Mouse (Mus musculus) lung, embryonic 16.5 days (tissue): ENCODE data around the gene Uap1. TPM values are rescaled to one million over a fixed set of nuclear protein-coding genes. Genes with fewer than 3 reads are reported as not detected.

Source experiments
- ATAC-seq: fragments of 200-750 bp; cut with Nextera tagmentation; 2 replicates; pipeline ENCODE4 v1.8.0; 2017; ENCODE audit warnings: low read depth, mild to moderate bottlenecking, moderate library complexity
- H3K27ac ChIP-seq: fragments of 300-500 bp; sonication (generic); 2 replicates; pipeline ENCODE4 v1.5.1; 2014; ENCODE audit warnings: mild to moderate bottlenecking, control low read depth, low read length
- H3K27me3 ChIP-seq: fragments of 300-500 bp; sonication (generic); 2 replicates; pipeline ENCODE4 v1.6.1; 2014; ENCODE audit warnings: low read depth, low read length, mixed read lengths; ENCODE audit not compliant: control insufficient read depth, insufficient read depth
- H3K36me3 ChIP-seq: fragments of 300-500 bp; sonication (generic); 2 replicates; pipeline ENCODE4 v1.6.1; 2014; ENCODE audit warnings: low read length; ENCODE audit not compliant: control insufficient read depth, insufficient read depth
- H3K4me1 ChIP-seq: fragments of 300-500 bp; sonication (generic); replicated peaks from 2 replicates; pipeline ENCODE4 v1.6.1; 2014; ENCODE audit warnings: low read length, mixed read lengths; ENCODE audit not compliant: control insufficient read depth, insufficient read depth
- H3K4me2 ChIP-seq: fragments of 300-500 bp; sonication (generic); 2 replicates; pipeline ENCODE4 v1.6.1; 2014; ENCODE audit warnings: low read depth, low read length, control low read depth
- H3K4me3 ChIP-seq: fragments of 300-500 bp; sonication (generic); 2 replicates; pipeline ENCODE4 v1.5.1; 2014; ENCODE audit warnings: mild to moderate bottlenecking, low read length, control low read depth
- H3K9ac ChIP-seq: fragments of 300-500 bp; sonication (generic); 2 replicates; pipeline ENCODE4 v1.6.1; 2014; ENCODE audit warnings: low read length, control low read depth
- H3K9me3 ChIP-seq: fragments of 300-500 bp; sonication (generic); 2 replicates; pipeline ENCODE4 v1.6.1; 2016; ENCODE audit warnings: low read length; ENCODE audit not compliant: control insufficient read depth
- WGBS: fragments of 180-500 bp; shearing (Covaris S2); extraction: QIAGEN DNeasy Blood & Tissue Kit; methylation state at CpG from one replicate; pipeline ENCODE4 v1.1.7; 2014; 5-methylcytosine and 5-hydroxymethylcytosine counted together
- polyA plus RNA-seq: library from polyadenylated mRNA; unstranded; fragments of >200 nt; fragmentation: Nextera tagmentation; extraction: Ambion mirVana; gene quantifications from 2 replicates; pipeline ENCODE4 v1.2.1, GENCODE M21; 2015

The Uap1 gene
- polyA plus RNA-seq, 1 experiment from 2014 or later, result 52.7 TPM

DNA sequence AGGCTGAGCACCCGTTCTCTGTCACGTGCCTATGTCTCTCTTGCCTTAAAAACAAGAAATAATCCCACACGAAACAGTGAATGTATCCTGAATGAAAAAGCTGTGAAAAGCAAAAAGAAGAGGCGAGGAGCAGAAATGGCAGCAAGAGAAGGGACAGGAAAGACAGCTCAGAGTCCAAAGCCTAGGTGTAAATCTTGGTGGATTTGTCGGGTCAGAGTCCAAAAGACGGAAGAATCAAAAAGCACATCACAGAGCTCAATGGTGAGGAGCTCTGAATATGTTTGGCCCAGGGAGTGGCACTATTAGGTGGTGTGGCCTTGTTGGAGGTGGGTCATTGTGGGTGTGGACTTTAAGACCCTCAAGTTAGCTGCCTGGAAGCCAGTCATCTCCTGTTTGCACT, 31.6 kb upstream of the Uap1 start:
- Histone ChIP-seq H3K9me3 (no peaks in the 10 kb centered on the region), H3K9ac (no peak overlapping the region), H3K4me3 (no peak overlapping the region), H3K4me2 (no peak overlapping the region), H3K27ac (no peak overlapping the region), H3K27me3 (no peaks in the 10 kb centered on the region), H3K36me3 (peaks cover 53% of the 10 kb centered on the region), H3K4me1 (no peaks in the 10 kb centered on the region)
- WGBS, result 96% methylated on average over 6 of the region's 6 CpGs
- no peak for ATAC-seq

DNA sequence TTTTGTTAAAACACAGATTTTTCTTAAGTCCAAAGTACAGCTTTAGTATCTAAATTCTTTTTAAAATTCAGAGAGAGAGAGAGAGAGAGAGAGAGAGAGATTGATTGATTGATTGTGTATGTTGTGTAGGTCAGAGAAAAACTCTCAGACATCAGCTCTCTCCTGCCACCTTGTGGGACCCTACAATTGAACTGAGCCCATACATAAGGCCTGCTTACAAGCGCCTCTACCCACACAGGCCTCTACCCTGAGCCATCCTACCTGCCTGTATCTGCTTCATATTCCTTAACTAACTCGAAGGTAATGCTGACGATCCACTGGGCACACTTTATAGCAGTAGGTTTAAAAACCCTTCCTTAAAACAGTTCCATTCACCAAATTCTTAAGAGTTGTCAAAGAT, 25.6 kb upstream of the Uap1 start:
- Histone ChIP-seq H3K4me1 (no peaks in the 10 kb centered on the region), H3K4me2 (no peak overlapping the region), H3K27ac (no peak overlapping the region), H3K36me3 (peaks cover 45% of the 10 kb centered on the region), H3K9ac (no peak overlapping the region), H3K4me3 (no peak overlapping the region), H3K27me3 (no peaks in the 10 kb centered on the region), H3K9me3 (no peaks in the 10 kb centered on the region)
- 70% methylated on average over 3 of the region's 3 CpGs for WGBS
- ATAC-seq, result no peak

DNA sequence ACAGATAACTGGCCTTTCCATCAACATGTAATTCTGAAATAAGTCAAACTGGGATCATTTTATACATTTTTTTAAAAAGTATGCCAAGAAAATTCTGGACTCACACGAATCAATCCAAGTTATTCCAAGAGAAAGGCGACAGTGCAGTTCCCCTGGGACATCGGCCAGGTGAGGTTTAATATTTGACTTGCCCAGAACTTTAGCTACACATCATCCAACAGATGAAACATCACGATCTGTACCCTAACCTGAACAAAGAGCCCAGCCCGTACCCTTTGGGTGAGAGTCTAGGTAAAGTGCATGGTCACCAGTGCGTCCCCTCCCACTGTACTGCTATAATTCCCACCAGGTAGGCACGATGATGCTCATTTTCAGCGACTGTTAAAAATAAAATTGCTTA, 21.5 kb upstream of the Uap1 start:
- Histone ChIP-seq H3K4me1 (no peaks in the 10 kb centered on the region), H3K27me3 (no peaks in the 10 kb centered on the region), H3K4me3 (no peak overlapping the region), H3K9me3 (no peaks in the 10 kb centered on the region), H3K27ac (no peak overlapping the region), H3K9ac (no peak overlapping the region), H3K4me2 (no peak overlapping the region), H3K36me3 (peaks cover 49% of the 10 kb centered on the region)
- 92% methylated on average over 8 of the region's 8 CpGs for WGBS
- ATAC-seq, result no peak

DNA sequence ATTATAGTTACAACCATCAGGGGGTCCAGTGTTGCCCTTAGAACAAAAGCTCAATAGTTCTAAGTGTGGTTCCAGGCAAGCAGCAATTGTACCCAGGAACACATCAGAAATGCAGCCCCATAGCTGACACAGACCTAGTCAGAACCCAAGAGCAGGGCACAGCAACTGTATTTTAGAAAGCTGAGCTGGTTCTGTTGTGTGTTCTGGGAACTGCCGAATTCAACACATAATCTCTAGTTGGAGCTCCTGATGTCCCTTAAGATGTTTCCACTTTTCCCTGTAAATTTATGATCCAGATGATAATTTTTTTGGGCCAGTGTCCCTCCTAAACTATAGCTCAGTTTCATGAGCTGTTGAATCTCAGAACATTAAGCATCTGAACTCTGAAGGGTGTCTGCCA, 17.2 kb upstream of the Uap1 start:
- no peaks in the 10 kb centered on the region for H3K9me3 ChIP-seq
- WGBS, result 96% methylated on average over 1 of the region's 1 CpGs

DNA sequence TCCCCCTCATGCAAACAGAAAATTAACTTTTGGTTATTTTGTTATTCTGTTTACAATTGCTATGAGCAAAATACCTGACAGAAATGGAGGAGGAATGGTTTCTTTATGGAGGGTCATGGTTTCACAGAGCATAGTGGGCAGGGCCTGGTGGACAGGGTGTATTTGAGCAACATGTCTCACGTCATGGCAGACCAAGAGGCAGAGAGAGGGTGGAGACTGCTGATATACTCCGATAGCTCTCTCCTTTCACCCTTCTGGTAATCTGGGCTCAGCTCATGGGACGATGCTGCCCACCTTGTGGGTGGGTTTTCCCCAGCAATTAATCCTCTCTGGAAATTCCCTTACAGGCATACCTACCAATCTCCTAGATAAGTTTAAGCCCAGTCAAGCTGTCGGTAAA, 15.5 kb upstream of the Uap1 start:
- H3K4me1 ChIP-seq, result no peaks in the 10 kb centered on the region
- WGBS, result 62% methylated on average over 4 of the region's 4 CpGs
- no peak for ATAC-seq

More for the DNA sequence above, 17.2 kb upstream of the Uap1 start:
- no peak overlapping the region for H3K4me3 ChIP-seq
- ATAC-seq, result no peak
- H3K27ac ChIP-seq, result no peak overlapping the region
- no peaks in the 10 kb centered on the region for H3K27me3 ChIP-seq
- H3K4me1 ChIP-seq, result no peaks in the 10 kb centered on the region
- H3K9ac ChIP-seq, result no peak overlapping the region
- no peak overlapping the region for H3K4me2 ChIP-seq
- peaks cover 29% of the 10 kb centered on the region for H3K36me3 ChIP-seq

DNA sequence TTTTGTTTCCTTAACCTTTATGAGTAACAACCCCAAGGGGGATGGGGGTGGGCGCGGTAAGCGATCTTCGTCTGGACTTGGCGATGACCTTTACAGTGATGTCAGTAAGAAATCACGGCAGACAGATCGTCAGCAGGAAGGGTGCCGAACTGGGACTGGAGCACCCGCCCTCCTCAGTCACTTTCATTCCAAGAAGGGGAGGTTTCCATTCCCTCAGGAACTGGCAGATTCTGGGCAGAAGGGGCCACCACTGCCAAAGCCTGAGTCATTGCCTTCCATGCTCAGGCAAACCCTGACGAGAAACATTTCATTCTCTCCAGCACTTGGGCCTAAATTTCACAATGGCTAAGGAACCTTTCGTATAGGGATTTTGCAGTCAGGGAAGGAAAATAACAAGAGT, 13.8 kb upstream of the Uap1 start:
- Histone ChIP-seq H3K9me3 (no peaks in the 10 kb centered on the region), H3K4me1 (no peaks in the 10 kb centered on the region), H3K27ac (no peak overlapping the region), H3K36me3 (peaks cover 14% of the 10 kb centered on the region), H3K9ac (no peak overlapping the region), H3K27me3 (no peaks in the 10 kb centered on the region), H3K4me3 (no peak overlapping the region), H3K4me2 (no peak overlapping the region)
- ATAC-seq, result no peak
- WGBS, result 72% methylated on average over 11 of the region's 11 CpGs

More for the DNA sequence above, 15.5 kb upstream of the Uap1 start:
- no peak overlapping the region for H3K9ac ChIP-seq
- H3K9me3 ChIP-seq, result no peaks in the 10 kb centered on the region
- H3K27ac ChIP-seq, result no peak overlapping the region
- no peak overlapping the region for H3K4me3 ChIP-seq
- no peaks in the 10 kb centered on the region for H3K27me3 ChIP-seq
- H3K4me2 ChIP-seq, result no peak overlapping the region
- peaks cover 23% of the 10 kb centered on the region for H3K36me3 ChIP-seq

DNA sequence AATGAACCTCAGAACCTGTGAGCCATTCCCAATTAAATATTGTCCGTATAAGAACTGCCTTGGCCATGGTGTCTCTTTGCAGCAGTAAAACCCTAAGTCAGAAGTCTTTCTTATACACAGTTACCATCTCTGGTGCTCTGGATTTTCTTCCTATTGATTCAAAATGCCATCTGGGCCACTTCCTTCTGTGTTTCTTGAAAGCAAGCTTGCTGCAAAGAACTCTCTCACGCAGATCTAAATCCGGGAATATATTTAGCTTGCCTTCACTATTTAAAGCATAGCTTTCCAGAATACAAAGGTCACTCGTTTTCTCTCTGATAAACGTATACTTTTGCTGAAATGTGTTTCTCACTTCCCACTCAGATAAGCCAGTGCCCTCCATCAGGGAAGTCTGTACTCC, 11.8 kb upstream of the Uap1 start:
- H3K4me2 ChIP-seq, result no peak overlapping the region
- H3K36me3 ChIP-seq, result peaks cover 4% of the 10 kb centered on the region; the same call in 1 of the 2 replicates
- WGBS, result 73% methylated on average over 5 of the region's 5 CpGs
- H3K9me3 ChIP-seq, result no peaks in the 10 kb centered on the region
- H3K27ac ChIP-seq, result no peak overlapping the region
- no peak for ATAC-seq
- H3K27me3 ChIP-seq, result no peaks in the 10 kb centered on the region
- no peak overlapping the region for H3K4me3 ChIP-seq
- H3K9ac ChIP-seq, result no peak overlapping the region
- H3K4me1 ChIP-seq, result no peaks in the 10 kb centered on the region

DNA sequence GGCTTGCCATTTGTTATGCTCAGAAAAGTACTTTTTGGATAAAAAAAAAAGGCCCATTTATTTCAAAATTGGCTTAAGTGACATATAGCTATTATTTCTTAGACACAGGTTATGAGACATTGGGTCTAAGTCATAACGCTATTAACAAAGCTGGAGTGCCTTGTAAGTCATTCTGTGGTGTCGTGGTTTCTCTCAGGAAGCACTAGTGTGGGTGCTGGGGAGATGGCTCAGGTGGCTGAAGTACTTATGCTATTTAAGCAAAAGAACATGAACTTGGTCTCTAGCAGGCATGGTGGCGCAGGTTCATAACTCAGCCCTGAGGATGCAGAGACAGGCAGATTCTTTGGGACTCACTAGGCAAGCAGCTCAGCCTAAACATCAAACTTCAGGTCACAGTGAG, 10.4 kb upstream of the Uap1 start:
- ATAC-seq, result no peak
- no peak overlapping the region for H3K27ac ChIP-seq
- 86% methylated on average over 3 of the region's 3 CpGs for WGBS

DNA sequence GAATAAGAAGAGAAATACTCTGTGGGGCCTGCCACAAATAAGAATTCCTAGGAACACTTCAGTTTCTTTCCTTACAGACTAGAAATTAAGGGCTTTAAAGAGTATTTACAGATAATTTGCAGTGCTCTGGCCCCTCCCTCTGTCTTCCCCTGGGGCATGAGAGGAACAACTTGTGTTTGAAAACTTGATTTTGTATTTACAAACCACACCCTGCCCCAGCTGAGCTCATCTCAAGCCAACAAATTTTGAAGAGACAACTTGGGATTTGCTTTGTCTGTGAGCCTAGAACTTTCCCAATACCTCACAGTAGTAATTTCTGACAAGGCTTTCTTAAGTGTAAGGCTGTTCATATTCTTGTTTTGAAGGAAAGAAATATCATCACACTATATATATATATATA, 7.9 kb upstream of the Uap1 start:
- Histone ChIP-seq H3K4me2 (no peak overlapping the region), H3K4me3 (no peak overlapping the region), H3K9me3 (no peaks in the 10 kb centered on the region), H3K4me1 (no peaks in the 10 kb centered on the region), H3K36me3 (no peaks in the 10 kb centered on the region), H3K9ac (no peak overlapping the region), H3K27ac (no peak overlapping the region), H3K27me3 (no peaks in the 10 kb centered on the region)
- no peak for ATAC-seq

More for the DNA sequence above, 10.4 kb upstream of the Uap1 start:
- H3K9ac ChIP-seq, result no peak overlapping the region
- H3K4me3 ChIP-seq, result no peak overlapping the region
- no peaks in the 10 kb centered on the region for H3K27me3 ChIP-seq
- H3K4me2 ChIP-seq, result no peak overlapping the region
- no peaks in the 10 kb centered on the region for H3K36me3 ChIP-seq
- H3K9me3 ChIP-seq, result no peaks in the 10 kb centered on the region
- no peaks in the 10 kb centered on the region for H3K4me1 ChIP-seq

DNA sequence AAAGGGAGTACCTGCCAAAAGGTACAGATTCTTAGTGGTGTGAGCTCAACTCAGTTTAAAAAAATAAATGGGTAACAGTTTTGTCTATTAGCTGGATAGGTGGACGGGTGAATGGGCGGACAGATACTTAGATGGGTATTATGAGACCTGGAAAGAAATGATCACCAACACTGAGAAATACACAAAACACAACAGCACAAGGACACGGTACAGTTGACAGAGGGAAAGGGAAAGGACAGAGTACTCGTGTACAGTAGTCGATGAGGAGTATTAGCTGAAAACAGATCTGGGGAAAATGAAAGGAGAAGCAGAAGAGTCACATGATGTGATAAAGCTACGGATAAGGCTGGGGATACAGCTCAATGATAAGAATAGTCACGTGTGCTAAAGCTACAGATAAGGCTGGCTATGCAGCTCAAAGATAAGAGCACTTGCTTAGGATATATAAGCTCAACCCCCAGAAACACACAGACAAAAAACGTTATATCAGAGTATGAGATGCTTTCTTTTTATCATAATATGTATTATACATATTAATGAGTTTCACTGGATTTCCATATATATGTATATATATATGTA, 2.0 kb upstream of the Uap1 start:
- 62% methylated on average over 8 of the region's 8 CpGs for WGBS
- Histone ChIP-seq H3K9ac (no peak overlapping the region), H3K4me2 (no peak overlapping the region), H3K27ac (no peak overlapping the region), H3K27me3 (no peaks in the 10 kb centered on the region), H3K4me3 (no peak overlapping the region), H3K4me1 (peaks cover 3% of the 10 kb centered on the region; the same call in 1 of the 2 replicates), H3K9me3 (no peaks in the 10 kb centered on the region), H3K36me3 (no peaks in the 10 kb centered on the region)
- no peak for ATAC-seq
